Mouse (Mus musculus) embryonic facial prominence, embryonic 11.5 days (tissue): ENCODE data around the gene 9430097D07Rik. TPM values are rescaled to one million over a fixed set of nuclear protein-coding genes. Genes with fewer than 3 reads are reported as not detected.
A peak's percentile ranks its signal among the peaks of the same experiment; 100 is the strongest.

Experiments
- ATAC-seq: fragments of 200-750 bp; cut with Nextera tagmentation; replicated peaks from 2 replicates; pipeline ENCODE4 v1.8.0; 2017; ENCODE audit warnings: low read depth; ENCODE audit not compliant: insufficient number of reproducible peaks, low FRiP score, low TSS enrichment
- DNase-seq: peaks from one replicate; pipeline ENCODE4 v3.0.0-alpha.2; 2015; ENCODE audit warnings: low spot score
- H3K27ac ChIP-seq: fragments of 300-500 bp; sonication (generic); replicated peaks from 2 replicates; pipeline ENCODE4 v1.5.1; 2014; ENCODE audit warnings: mild to moderate bottlenecking, low read depth, low read length, control low read depth
- H3K27me3 ChIP-seq: fragments of 300-500 bp; sonication (generic); 2 replicates; pipeline ENCODE4 v1.6.1; 2014; ENCODE audit warnings: mild to moderate bottlenecking, low read length, moderate library complexity, mixed read lengths; ENCODE audit not compliant: control insufficient read depth, insufficient read depth
- H3K36me3 ChIP-seq: fragments of 300-500 bp; sonication (generic); replicated peaks from 2 replicates; pipeline ENCODE4 v1.6.1; 2014; ENCODE audit warnings: low read depth, mild to moderate bottlenecking, low read length, moderate library complexity, mixed read lengths; ENCODE audit not compliant: control insufficient read depth, insufficient read depth
- H3K4me1 ChIP-seq: fragments of 300-500 bp; sonication (generic); 2 replicates; pipeline ENCODE4 v1.6.1; 2014; ENCODE audit warnings: low read length, mixed read lengths; ENCODE audit not compliant: control insufficient read depth, insufficient read depth
- H3K4me2 ChIP-seq: fragments of 300-500 bp; sonication (generic); 2 replicates; pipeline ENCODE4 v1.6.1; 2014; ENCODE audit warnings: low read depth, mild to moderate bottlenecking, control low read depth, low read length, moderate library complexity
- H3K4me3 ChIP-seq: fragments of 300-500 bp; sonication (generic); 2 replicates; pipeline ENCODE4 v1.5.1; 2014; ENCODE audit warnings: low read depth, low read length, control low read depth
- H3K9ac ChIP-seq: fragments of 300-500 bp; sonication (generic); replicated peaks from 2 replicates; pipeline ENCODE4 v1.6.1; 2014; ENCODE audit warnings: mild to moderate bottlenecking, control low read depth, low read length
- H3K9me3 ChIP-seq: fragments of 300-500 bp; sonication (generic); replicated peaks from 2 replicates; pipeline ENCODE4 v1.6.1; 2016; ENCODE audit warnings: mild to moderate bottlenecking, low read length, inconsistent platforms, mixed read lengths; ENCODE audit not compliant: control insufficient read depth
- WGBS: fragments of 180-500 bp; shearing (Covaris S2); extraction: QIAGEN DNeasy Blood & Tissue Kit; methylation state at CpG from one replicate; pipeline ENCODE4 v1.1.7; 2014; 5-methylcytosine and 5-hydroxymethylcytosine counted together
- polyA plus RNA-seq: library from polyadenylated mRNA; unstranded; fragments of >200 nt; fragmentation: Nextera tagmentation; extraction: Ambion mirVana; gene quantifications from 2 replicates; pipeline ENCODE4 v1.2.1, GENCODE M21; 2014

The 9430097D07Rik gene
- polyA plus RNA-seq, 1 experiment from 2014 or later: 0.36 TPM

- H3K27ac ChIP-seq: peak within 1 kb of the TSS; percentile 94
- peak within 1 kb of the TSS; percentile 95 for H3K4me3 ChIP-seq
- peak within 1 kb of the TSS; percentile 88 for H3K9ac ChIP-seq
- WGBS: 0% methylated on average over 61 of the region's 67 CpGs
- H3K4me2 ChIP-seq: peak within 1 kb of the TSS; percentile 80
- peaks cover 15% of the 10 kb centered on the region for H3K4me1 ChIP-seq
- H3K9me3 ChIP-seq: no peaks in the 10 kb centered on the region
- peak; percentile 99 for DNase-seq
- peak; percentile 92 for ATAC-seq
- H3K27me3 ChIP-seq: no peaks in the 10 kb centered on the region
- no peaks in the 10 kb centered on the region for H3K36me3 ChIP-seq
Observed at GRCm38 (mm10) chr2:32534733-32535471, 40.6 kb downstream of the 9430097D07Rik start, which contains the start of gene Fam102a. Gene Fam102a (plus strand): TSS chr2:32535332.

DNA sequence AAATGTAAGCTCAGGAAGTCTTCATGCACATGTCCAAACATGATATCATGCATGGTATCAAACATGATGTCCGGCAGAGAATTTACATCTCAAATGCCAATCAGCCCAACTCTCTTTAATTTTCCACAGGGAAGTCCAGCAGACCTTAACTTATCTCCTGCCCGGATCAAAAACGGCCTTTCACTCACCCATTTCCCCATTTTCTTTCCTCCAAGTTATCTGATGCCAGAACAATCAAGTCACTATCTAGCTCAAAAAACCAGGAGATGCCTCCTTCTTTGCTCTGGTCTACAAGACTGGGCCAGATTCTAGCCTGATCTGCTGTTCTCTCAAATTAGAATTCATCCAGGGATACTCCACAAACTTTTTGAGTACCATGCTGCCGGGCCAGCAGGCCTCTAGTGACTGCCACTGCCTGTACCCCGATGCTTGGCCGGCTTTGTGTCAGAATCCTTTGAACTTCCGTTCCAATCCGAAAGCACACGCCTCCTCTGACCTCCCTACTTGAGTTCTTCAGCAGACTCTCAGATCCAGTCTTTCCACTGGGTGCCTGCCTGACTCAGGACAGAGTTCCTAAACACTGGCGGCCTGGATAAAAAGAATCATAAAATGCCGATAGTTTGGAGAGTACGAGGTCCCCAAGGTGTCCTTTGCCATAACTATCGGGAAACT lies 41.3 kb downstream of the 9430097D07Rik start:
- peak overlapping the region; percentile 95 for H3K4me3 ChIP-seq
- 9% methylated on average over 13 of the region's 13 CpGs for WGBS
- H3K9me3 ChIP-seq: no peaks in the 10 kb centered on the region
- H3K9ac ChIP-seq: peak overlapping the region; percentile 73
- peak overlapping the region; percentile 91 for H3K27ac ChIP-seq
- no peaks in the 10 kb centered on the region for H3K36me3 ChIP-seq
- DNase-seq (peak; percentile 76), ATAC-seq (0 out of 2 replicates have a peak, but pooled peaks have one; percentile 27)
- H3K4me2 ChIP-seq: peak overlapping the region; percentile 80
- peaks cover 12% of the 10 kb centered on the region for H3K4me1 ChIP-seq
- H3K27me3 ChIP-seq: no peaks in the 10 kb centered on the region

DNA sequence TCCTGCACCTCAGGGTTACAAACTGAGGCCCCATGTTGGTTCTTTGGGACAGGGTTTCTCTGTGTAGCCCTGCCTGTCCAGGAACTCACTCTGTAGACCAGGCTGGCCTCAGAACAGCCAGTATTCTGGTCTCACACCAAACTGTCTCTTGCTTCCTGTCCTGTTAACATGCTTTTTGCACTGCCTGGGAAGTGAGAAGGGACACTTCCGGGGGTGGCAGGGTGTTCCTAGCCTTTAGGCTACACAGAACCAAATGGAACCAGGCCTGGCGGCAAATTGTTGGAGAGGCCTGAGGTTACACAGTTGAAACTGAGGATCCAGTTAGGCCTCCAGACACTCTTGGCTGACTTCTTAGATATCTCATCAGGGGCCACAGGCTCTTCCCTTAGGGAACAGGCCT lies 42.3 kb downstream of the 9430097D07Rik start:
- Histone ChIP-seq H3K4me3 (no peak overlapping the region), H3K4me2 (no peak overlapping the region), H3K27ac (0 out of 2 replicates have a peak overlapping the region, but pooled peaks have one; percentile 44), H3K9me3 (no peaks in the 10 kb centered on the region), H3K27me3 (no peaks in the 10 kb centered on the region), H3K4me1 (peaks cover 9% of the 10 kb centered on the region), H3K36me3 (no peaks in the 10 kb centered on the region), H3K9ac (no peak overlapping the region)
- 76% methylated on average over 2 of the region's 2 CpGs for WGBS
- DNase-seq (no peak), ATAC-seq (no peak)

- H3K9me3 ChIP-seq: no peaks in the 10 kb centered on the region
- ATAC-seq (no peak), DNase-seq (no peak)
- no peaks in the 10 kb centered on the region; the same call in 1 of the 2 replicates for H3K4me1 ChIP-seq
- no peak overlapping the region for H3K4me3 ChIP-seq
- no peak overlapping the region for H3K4me2 ChIP-seq
- 85% methylated on average over 2 of the region's 2 CpGs for WGBS
- H3K9ac ChIP-seq: no peak overlapping the region
- H3K36me3 ChIP-seq: no peaks in the 10 kb centered on the region
- H3K27ac ChIP-seq: no peak overlapping the region
- H3K27me3 ChIP-seq: no peaks in the 10 kb centered on the region
Observed at GRCm38 (mm10) chr2:32530479-32530878, 45.0 kb downstream of the 9430097D07Rik start.

GRCm38 (mm10) chr2:32528326-32528725 lies 47.2 kb downstream of the 9430097D07Rik start:
- Histone ChIP-seq H3K27ac (no peak overlapping the region), H3K4me1 (no peaks in the 10 kb centered on the region; the same call in 1 of the 2 replicates), H3K36me3 (no peaks in the 10 kb centered on the region), H3K9me3 (no peaks in the 10 kb centered on the region), H3K4me3 (no peak overlapping the region), H3K27me3 (no peaks in the 10 kb centered on the region), H3K4me2 (no peak overlapping the region), H3K9ac (no peak overlapping the region)
- no peak for DNase-seq
- WGBS: 92% methylated on average over 1 of the region's 1 CpGs
- ATAC-seq: no peak

- DNase-seq: no peak
- ATAC-seq: no peak
- H3K4me1 ChIP-seq: no peaks in the 10 kb centered on the region
Observed at GRCm38 (mm10) chr2:32527468-32527966, 48.0 kb downstream of the 9430097D07Rik start.

GRCm38 (mm10) chr2:32525816-32526215 lies 49.7 kb downstream of the 9430097D07Rik start:
- WGBS: 86% methylated on average over 12 of the region's 12 CpGs

More at GRCm38 (mm10) chr2:32527468-32527966, 48.0 kb downstream of the 9430097D07Rik start:
- H3K9ac ChIP-seq: no peak overlapping the region
- no peaks in the 10 kb centered on the region for H3K27me3 ChIP-seq
- H3K4me3 ChIP-seq: no peak overlapping the region
- H3K27ac ChIP-seq: no peak overlapping the region
- WGBS: 65% methylated on average over 14 of the region's 14 CpGs
- no peaks in the 10 kb centered on the region for H3K36me3 ChIP-seq
- no peaks in the 10 kb centered on the region for H3K9me3 ChIP-seq
- no peak overlapping the region for H3K4me2 ChIP-seq

More at GRCm38 (mm10) chr2:32525816-32526215, 49.7 kb downstream of the 9430097D07Rik start:
- Histone ChIP-seq H3K4me1 (no peaks in the 10 kb centered on the region), H3K27me3 (no peaks in the 10 kb centered on the region), H3K4me3 (no peak overlapping the region), H3K9ac (no peak overlapping the region), H3K36me3 (no peaks in the 10 kb centered on the region), H3K27ac (no peak overlapping the region), H3K9me3 (no peaks in the 10 kb centered on the region), H3K4me2 (no peak overlapping the region)
- DNase-seq (no peak), ATAC-seq (no peak)
